Mouse (Mus musculus): ENCODE results near the gene Zfp36l1. TPM values are rescaled to one million over a fixed set of nuclear protein-coding genes. Genes with fewer than 3 reads are reported as not detected.
"Not testable (repeated sequence)": the region's sequence is repeated elsewhere in the genome, so short reads cannot be mapped to it uniquely, and the experiment has no call there.

The Zfp36l1 gene
- polyA plus RNA-seq, 1 experiment from 2014 or later = 53.1 TPM

DNA sequence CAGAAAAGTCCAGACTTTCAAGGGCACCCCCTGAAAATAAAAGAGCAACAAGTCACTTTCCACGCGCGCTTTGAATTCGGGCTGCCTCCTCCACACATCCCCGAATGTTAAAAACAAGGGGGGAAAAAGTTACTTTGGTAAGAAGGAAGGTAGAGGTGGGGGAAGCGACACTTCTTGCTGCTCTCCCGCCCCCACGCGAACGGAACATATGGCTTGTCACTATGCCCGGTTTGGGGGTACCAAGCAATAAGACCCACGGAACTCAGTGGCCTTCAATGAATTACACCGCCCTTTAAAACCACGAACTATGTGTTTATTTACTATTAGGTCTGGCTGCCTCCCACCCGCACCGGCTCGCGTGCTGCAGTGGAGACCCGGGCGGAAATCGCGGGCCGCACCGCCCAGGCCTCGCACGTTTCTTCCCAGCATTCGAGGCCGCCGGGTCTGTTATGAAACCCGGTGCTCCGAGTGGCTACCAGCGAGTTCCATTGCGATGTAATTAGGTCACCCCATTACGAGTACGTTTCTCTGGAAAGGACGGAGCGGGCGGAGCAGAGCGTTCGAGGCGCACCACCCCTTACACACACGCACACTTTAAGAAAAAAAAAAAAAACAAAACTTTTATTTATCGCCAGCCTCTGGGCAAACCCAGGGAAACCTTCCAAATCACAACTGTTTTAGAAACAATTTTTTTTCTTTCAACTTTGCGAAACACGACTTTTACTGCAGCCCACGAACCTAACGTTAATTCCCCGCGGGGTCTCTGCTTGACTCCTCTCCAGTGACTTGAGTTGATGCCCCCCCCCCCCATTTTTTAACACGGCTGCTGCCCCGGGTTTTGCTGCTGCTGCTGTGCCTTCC lies 1.4 kb upstream of the Zfp36l1 start:
- under 1% methylated on average over 51 of the region's 51 CpGs for WGBS
- ATAC-seq (ENCODE audit: low FRiP score) = no peak

DNA sequence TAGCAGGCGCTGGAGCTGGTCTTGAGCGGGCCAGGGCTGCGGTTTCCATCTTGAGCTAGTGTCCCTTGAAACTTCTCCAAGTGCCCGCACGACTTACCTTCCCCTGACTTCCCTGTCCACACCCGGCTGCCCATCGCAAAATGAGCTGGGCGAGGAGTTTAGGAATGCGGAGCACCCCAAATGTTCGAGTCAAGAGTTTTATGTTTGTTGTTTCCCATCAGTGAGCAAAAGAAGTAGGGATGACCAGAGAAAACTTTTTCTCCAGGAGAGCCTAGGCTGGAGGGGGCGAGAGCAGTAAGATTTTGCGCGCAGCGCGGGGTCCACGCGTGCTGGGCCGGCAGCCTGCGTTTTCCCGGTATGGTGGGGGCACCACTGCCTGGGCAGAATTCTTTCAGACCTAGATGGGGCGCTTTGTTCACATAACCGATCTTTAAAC lies 791 bp upstream of the Zfp36l1 start:
- H3K27me3 ChIP-seq = peaks cover 37% of the 10 kb centered on the region
- peak overlapping the region; percentile 87 for H3K9ac ChIP-seq
- no peak for ATAC-seq (ENCODE audit: low FRiP score)
- H3K27ac ChIP-seq = peak overlapping the region; percentile 94
- no peaks in the 10 kb centered on the region for H3K9me3 ChIP-seq
- H3K4me1 ChIP-seq (replicated peaks) = peaks cover 52% of the 10 kb centered on the region
- H3K4me2 ChIP-seq = peak overlapping the region; percentile 94
- under 1% methylated on average over 22 of the region's 22 CpGs for WGBS
- no peaks in the 10 kb centered on the region for H3K36me3 ChIP-seq
- H3K4me3 ChIP-seq = peak overlapping the region; percentile 64

More for the DNA sequence above, 1.4 kb upstream of the Zfp36l1 start:
- H3K27ac ChIP-seq = peak overlapping the region; percentile 94
- H3K4me2 ChIP-seq = peak overlapping the region; percentile 94
- H3K9ac ChIP-seq = peak overlapping the region; percentile 87
- H3K4me1 ChIP-seq (replicated peaks) = peaks cover 52% of the 10 kb centered on the region
- peaks cover 37% of the 10 kb centered on the region for H3K27me3 ChIP-seq
- H3K4me3 ChIP-seq = peak overlapping the region; percentile 64
- H3K36me3 ChIP-seq = no peaks in the 10 kb centered on the region
- no peaks in the 10 kb centered on the region for H3K9me3 ChIP-seq

DNA sequence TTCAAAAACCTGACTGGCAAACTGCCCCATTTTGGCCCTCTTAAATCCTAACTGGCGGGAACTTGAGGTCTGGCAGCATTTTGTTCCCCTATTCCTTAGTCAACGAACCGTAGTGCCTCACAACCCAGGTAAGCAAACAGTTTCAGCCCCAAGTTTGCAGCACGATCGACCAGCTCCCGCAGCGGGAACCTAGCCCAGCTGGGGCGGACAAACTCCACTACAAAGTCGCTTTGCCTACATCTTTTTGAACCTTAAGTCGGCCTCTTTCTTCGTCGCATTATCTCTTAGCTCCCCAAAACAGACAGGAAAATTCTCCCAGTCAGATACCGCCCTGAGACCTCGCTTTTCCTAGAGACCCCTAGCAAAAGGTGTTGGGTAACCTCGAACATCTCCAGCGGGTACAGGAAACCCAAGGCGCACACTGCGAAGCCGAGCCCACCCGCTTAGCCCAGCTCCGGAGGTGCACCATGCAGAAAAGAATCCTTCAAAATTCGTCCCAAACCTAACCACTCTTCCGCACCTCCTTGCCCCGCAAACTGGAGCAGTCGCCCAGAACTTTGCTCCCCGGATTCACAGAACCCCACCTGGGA lies 647 bp downstream of the Zfp36l1 start:
- peak overlapping the region; percentile 64 for H3K4me3 ChIP-seq
- H3K36me3 ChIP-seq = no peaks in the 10 kb centered on the region
- H3K9me3 ChIP-seq = no peaks in the 10 kb centered on the region
- H3K4me1 ChIP-seq (replicated peaks) = peaks cover 52% of the 10 kb centered on the region
- ATAC-seq (ENCODE audit: low FRiP score) = no peak
- H3K27ac ChIP-seq = peak overlapping the region; percentile 82
- H3K27me3 ChIP-seq = peaks cover 37% of the 10 kb centered on the region
- H3K9ac ChIP-seq = peak overlapping the region; percentile 89
- WGBS = under 1% methylated on average over 26 of the region's 26 CpGs
- H3K4me2 ChIP-seq = peak overlapping the region; percentile 94

DNA sequence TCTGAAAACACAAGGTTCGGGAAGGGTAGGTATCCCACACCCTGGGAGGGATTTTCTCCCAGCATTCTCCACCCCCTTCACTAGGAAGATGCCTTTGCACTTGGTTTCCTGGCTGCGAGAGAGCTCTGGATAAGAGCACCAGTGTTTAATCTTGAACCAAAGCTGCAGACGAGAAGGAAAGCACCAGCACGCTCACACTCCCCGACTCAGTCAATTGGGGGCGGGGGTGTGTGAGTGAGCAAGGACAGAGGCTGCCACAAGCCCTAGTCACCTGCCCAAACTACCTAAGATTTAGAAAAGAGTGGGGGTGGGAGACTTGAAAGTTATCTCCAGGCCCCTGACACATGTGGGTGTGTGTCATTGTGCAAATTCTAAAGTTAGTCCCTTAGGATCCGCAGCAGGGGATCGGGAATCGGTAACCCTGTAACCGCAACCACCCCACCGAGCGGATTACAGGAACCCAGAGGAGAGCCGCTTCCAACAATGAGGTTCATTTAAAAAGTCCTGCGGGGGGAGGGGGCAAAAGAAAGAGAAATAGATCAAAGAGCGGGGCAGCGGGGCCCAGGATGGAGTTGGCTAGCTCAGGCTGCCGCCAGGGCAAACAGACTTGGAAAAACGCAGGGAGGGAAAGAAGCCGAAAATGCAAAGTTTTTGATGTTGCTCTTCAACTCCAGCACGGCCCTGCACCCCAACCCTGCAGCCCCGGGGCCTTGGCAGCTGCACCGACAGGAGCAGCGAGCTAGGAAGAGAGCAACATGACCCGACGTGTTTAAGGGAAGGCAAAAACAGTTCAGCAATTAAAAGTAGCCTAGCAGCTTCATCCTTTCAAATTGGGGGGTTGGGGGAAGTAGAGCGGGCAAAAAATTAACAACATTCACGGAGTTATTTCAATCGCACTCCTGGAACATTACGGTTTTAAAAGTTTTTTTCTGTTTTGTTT lies 1.4 kb downstream of the Zfp36l1 start:
- under 1% methylated on average over 29 of the region's 29 CpGs for WGBS
- no peak for ATAC-seq (ENCODE audit: low FRiP score)
- Histone ChIP-seq H3K4me1 (replicated peaks) (peaks cover 47% of the 10 kb centered on the region), H3K27me3 (peaks cover 37% of the 10 kb centered on the region), H3K36me3 (no peaks in the 10 kb centered on the region), H3K9ac (peak overlapping the region; percentile 89), H3K27ac (peak overlapping the region; percentile 82), H3K4me3 (peak overlapping the region; percentile 64), H3K4me2 (peak overlapping the region; percentile 94), H3K9me3 (no peaks in the 10 kb centered on the region)

DNA sequence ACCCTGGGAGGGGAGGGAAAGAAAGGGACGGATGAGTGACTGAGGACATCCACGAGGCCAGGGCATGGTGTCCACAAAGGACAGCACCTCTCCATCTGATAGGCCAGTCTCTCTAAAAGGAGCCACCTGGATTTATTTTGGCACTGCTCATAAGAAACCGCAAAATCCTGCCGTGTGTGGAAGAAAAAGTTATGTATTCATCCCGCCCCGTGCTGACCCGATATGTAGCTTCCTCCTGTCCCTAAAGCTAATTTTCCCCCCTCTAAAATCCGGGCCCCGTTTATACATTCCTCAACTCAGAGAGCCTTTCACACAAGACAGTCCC lies 2.3 kb downstream of the Zfp36l1 start:
- no peak for ATAC-seq (ENCODE audit: low FRiP score)
- H3K9me3 ChIP-seq = no peaks in the 10 kb centered on the region
- H3K4me3 ChIP-seq = peak overlapping the region; percentile 64
- H3K4me1 ChIP-seq (replicated peaks) = peaks cover 41% of the 10 kb centered on the region
- 0% methylated on average over 9 of the region's 9 CpGs for WGBS
- H3K4me2 ChIP-seq = peak overlapping the region; percentile 94
- peak overlapping the region; percentile 82 for H3K27ac ChIP-seq
- no peaks in the 10 kb centered on the region for H3K36me3 ChIP-seq
- peak overlapping the region; percentile 89 for H3K9ac ChIP-seq
- peaks cover 37% of the 10 kb centered on the region for H3K27me3 ChIP-seq

DNA sequence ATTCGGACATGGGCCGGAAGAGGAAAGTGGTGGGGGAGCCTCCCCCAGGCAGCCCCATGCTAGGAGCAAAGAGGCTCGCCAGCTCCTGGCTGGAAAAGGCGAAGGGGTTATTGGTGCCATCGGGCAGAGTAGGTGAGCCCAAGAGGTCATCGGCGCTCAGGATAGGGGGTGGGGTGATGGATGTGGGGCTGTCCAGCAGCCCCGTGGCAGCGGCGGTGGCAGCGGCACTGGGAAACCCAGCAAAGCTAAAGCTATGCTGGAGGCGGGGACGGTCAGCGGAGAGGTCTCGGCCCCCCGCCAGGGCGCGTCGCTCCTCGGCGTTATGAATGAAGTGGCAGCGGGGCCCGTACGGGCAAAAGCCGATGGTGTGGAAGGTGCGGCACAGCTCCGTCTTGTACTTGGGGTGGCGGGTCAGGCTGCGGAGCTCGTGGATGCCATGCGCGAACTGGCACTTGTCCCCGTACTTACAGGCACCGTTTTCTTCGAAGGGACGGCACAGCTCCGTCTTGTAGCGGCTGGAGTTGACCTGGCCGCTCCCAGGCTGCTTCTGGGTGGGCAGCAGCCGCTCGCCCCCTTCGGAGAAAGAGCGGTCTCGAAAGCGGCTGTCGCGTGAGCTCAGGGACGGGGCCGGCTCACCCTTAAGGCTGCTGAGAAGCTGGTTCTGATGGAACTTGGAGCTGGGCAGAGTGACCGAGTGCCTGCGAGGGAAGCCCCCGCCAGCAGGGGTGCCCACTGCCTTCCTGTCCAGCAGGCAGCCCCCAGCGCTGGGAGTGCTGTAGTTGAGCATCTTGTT lies 2.9 kb downstream of the Zfp36l1 start:
- H3K4me2 ChIP-seq = peak overlapping the region; percentile 94
- H3K4me3 ChIP-seq = peak overlapping the region; percentile 64
- peaks cover 41% of the 10 kb centered on the region for H3K4me1 ChIP-seq (replicated peaks)
- ATAC-seq (ENCODE audit: low FRiP score) = peak; percentile 21
- peaks cover 37% of the 10 kb centered on the region for H3K27me3 ChIP-seq
- H3K27ac ChIP-seq = peak overlapping the region; percentile 82
- H3K9ac ChIP-seq = peak overlapping the region; percentile 89
- WGBS = 1% methylated on average over 53 of the region's 53 CpGs
- H3K9me3 ChIP-seq = no peaks in the 10 kb centered on the region
- H3K36me3 ChIP-seq = no peaks in the 10 kb centered on the region

DNA sequence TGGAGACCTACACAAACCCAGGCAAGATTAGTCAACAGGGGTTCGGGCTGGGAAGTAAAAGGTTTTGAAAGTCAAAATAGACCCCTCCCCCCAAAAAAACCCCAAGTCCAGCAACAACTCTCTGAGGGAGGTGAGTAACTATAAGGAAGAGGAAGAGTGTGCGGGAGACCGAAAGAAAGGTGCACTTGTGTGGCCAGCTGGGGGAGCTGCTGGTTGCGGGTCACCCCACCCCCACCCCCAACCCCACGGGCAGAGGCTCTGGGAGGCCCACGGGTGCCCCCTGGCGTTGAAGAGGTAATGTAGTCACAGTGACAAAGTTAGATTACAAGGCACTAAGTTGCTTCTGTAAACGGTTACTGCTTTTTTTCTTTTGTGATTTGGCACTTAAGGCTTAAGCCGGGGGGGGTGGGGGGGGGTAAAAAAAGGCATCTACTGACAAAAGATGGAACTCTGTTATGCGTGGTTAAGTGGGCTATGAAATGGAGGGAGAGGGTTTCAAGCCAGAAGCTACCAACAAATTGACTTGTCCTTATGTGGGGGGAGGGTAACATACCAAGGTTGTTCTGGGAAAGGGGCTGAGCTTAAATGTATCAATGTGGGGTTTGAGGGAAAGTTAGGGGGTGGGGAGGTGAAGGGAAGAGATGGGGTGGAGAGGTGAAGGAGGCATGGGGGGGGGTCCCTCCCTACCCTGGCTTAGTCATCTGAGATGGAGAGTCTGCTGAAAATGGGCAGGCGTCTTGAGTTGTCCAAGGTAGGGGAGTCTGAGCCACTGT lies 3.7 kb downstream of the Zfp36l1 start:
- not testable (repeated sequence) for H3K36me3 ChIP-seq, H3K9me3 ChIP-seq
- 5% methylated on average over 11 of the region's 11 CpGs for WGBS
- Histone ChIP-seq H3K4me2 (peak overlapping the region; percentile 94), H3K9ac (peak overlapping the region; percentile 89), H3K27me3 (peaks cover 35% of the 10 kb centered on the region), H3K27ac (peak overlapping the region; percentile 82), H3K4me3 (peak overlapping the region; percentile 64), H3K4me1 (replicated peaks) (peaks cover 32% of the 10 kb centered on the region)
- peak; percentile 3; the same call in 1 of the 2 replicates for ATAC-seq (ENCODE audit: low FRiP score)

DNA sequence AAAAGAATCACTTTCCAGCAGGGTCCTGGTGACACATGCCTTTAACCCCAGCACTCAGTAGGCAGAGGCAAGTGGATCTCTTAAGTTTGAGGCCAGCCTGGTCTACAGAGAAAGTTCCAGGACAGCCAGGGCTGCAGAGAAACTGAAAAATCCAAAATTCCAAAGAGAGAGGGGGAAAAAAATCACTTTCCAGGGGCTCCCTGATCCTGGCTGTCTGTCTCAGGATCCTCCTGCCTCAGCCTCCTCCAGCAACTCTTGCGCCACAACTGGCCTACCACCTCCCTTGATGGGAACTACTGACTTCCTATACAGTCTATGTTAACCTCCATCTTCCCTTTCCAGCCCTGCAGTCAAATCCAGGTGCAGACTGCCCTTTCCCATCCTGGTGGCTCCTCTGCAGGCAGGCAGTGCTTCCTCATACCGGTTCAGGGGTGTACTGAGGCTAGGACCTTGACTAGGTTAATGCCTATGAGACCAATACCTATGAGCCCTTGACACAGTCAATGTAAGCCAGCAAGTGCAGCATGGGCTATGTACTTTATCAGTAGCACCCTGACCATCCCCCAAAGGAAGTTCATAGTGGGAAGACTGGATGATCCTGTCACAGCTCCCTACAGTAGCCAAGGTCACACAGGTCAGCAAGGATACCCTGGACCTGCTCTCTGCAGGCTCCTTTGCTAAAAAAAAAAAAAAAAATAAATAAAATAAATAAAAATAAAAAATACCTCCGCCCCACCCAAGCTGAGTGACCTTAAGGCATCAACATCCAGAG lies 5.7 kb downstream of the Zfp36l1 start:
- ATAC-seq (ENCODE audit: low FRiP score) = no peak
- Histone ChIP-seq H3K4me1 (replicated peaks) (peaks cover 21% of the 10 kb centered on the region), H3K4me3 (no peak overlapping the region)

DNA sequence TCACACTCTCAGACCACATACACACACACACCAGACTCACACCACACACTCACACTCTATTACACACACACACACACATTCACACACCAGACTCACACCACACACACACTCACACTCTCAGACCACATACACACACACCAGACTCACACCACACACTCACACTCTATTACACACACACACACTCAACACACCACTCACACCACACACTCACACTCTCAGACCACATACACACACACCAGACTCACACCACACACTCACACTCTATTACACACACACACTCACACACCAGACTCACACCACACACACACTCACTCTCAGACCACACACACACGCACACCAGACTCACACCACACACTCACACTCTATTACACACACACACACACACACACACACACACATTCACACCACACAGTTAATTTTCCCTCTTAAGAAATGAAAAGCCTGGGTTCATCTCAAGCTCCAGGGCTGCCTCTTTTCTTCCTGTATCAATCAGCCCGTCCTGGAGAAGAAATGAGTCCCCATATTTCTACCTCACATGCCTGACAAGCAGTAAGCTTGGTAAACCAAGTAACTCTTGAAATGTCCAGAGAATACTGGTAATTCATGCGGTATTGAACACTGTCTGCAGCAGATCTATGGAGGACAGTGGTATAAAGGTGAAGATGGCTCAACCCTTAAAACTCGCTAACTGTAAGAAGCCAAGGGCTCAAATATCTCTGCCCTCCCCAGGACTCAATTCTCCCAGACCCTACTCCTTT lies 6.5 kb downstream of the Zfp36l1 start:
- WGBS = 92% methylated on average over 4 of the region's 4 CpGs
- H3K9ac ChIP-seq = no peak overlapping the region
- H3K27ac ChIP-seq = no peak overlapping the region
- peaks cover 8% of the 10 kb centered on the region for H3K27me3 ChIP-seq
- H3K9me3 ChIP-seq = no peaks in the 10 kb centered on the region
- no peak for ATAC-seq (ENCODE audit: low FRiP score)
- no peaks in the 10 kb centered on the region for H3K36me3 ChIP-seq
- H3K4me3 ChIP-seq = no peak overlapping the region
- H3K4me1 ChIP-seq (replicated peaks) = peaks cover 18% of the 10 kb centered on the region
- H3K4me2 ChIP-seq = no peak overlapping the region

More for the DNA sequence above, 5.7 kb downstream of the Zfp36l1 start:
- no peaks in the 10 kb centered on the region for H3K9me3 ChIP-seq
- H3K9ac ChIP-seq = no peak overlapping the region
- WGBS = 93% methylated on average over 3 of the region's 3 CpGs
- peaks cover 16% of the 10 kb centered on the region for H3K27me3 ChIP-seq
- no peak overlapping the region for H3K4me2 ChIP-seq
- H3K36me3 ChIP-seq = no peaks in the 10 kb centered on the region
- peak overlapping the region; percentile 30; the same call in 1 of the 2 replicates for H3K27ac ChIP-seq

DNA sequence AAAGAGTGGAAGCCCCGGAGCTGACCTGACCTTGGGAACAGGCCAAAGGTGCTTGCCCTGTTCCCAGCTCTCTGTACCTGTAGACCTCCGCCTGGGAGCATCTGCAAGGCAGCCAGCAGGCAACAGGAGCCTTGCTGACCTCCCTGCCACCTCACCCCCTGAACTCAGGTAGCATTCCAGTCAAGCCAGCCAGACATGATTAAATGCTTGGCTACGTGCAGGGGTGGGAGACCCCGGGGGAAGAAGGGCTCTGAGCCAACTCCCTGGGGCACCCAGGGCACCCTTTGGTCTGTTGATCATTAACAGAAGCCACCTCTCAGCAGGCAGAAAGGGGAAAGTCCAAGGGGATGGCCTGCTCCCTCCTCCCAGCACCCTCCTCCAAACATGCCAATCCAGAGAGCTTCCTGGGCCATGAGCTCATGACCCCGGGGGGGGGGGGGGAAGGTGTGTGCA lies 9.3 kb downstream of the Zfp36l1 start:
- H3K4me1 ChIP-seq (replicated peaks) = no peaks in the 10 kb centered on the region
- H3K27me3 ChIP-seq = no peaks in the 10 kb centered on the region
- H3K9me3 ChIP-seq = no peaks in the 10 kb centered on the region
- no peak for ATAC-seq (ENCODE audit: low FRiP score)
- H3K36me3 ChIP-seq = no peaks in the 10 kb centered on the region
- no peak overlapping the region for H3K9ac ChIP-seq
- WGBS = 62% methylated on average over 5 of the region's 5 CpGs
- no peak overlapping the region for H3K4me3 ChIP-seq
- H3K4me2 ChIP-seq = no peak overlapping the region
- H3K27ac ChIP-seq = no peak overlapping the region
